8 mouse cellular contexts compared by ENCODE assay signal in genomic region chr8:83900957-83901270, GRCm38 (mm10). TPM values are rescaled to one million over a fixed set of nuclear protein-coding genes. Genes with fewer than 3 reads are reported as not detected.
DNase-seq lines count a peak whose midpoint lies in the region; ATAC-seq and TF ChIP-seq lines count a peak whose summit lies in the region.

No protein-coding gene starts in this region.

- peak overlapping the region; percentile 84 for H3K4me2 ChIP-seq in forebrain, embryonic 12.5 days
- peak overlapping the region; percentile 86 for H3K4me2 ChIP-seq in midbrain, postnatal 0 days (ENCODE audit: low read depth, low read length, poor library complexity, severe bottlenecking)

- no peaks in the 10 kb centered on the region for H3K27me3 ChIP-seq in kidney, adult 2 months (replicated peaks; ENCODE audit: control insufficient read depth, insufficient read depth, low read length)
- peaks cover 10% of the 10 kb centered on the region; the same call in 1 of the 2 replicates for H3K27me3 ChIP-seq in forebrain, embryonic 12.5 days
- H3K27me3 ChIP-seq in midbrain, postnatal 0 days (ENCODE audit: insufficient read depth, low read length), result no peaks in the 10 kb centered on the region

- intact Hi-C loops in left cerebral cortex, adult 2 months (cut with DNase I), result loop anchor here (1.0 kb wide), 1 partner anchor 20 kb away; no protein-coding TSS in a partner anchor

- H3K27ac ChIP-seq in kidney, adult 2 months (ENCODE audit: insufficient read depth, low read depth, low read length), result no peak overlapping the region
- peak overlapping the region; percentile 99 for H3K27ac ChIP-seq in forebrain, embryonic 12.5 days
- H3K27ac ChIP-seq in left cerebral cortex, adult 2 months, result peak overlapping the region; percentile 97
- H3K27ac ChIP-seq in midbrain, postnatal 0 days (ENCODE audit: low read depth, low read length), result peak overlapping the region; percentile 98

- TF ChIP-seq POLR2A in kidney, adult 2 months (IDR thresholded peaks at IDR 0.05; ENCODE audit: low read depth, low read length), result no peak

- H3K4me3 ChIP-seq in kidney, adult 2 months (ENCODE audit: insufficient read depth, low read depth, low read length), result peak overlapping the region; percentile 89
- peak overlapping the region; percentile 96 for H3K4me3 ChIP-seq in forebrain, embryonic 12.5 days (replicated peaks)
- H3K4me3 ChIP-seq in left cerebral cortex, adult 2 months, result peak overlapping the region; percentile 94
- peak overlapping the region; percentile 97 for H3K4me3 ChIP-seq in midbrain, postnatal 0 days (ENCODE audit: low read depth, low read length)

- no peak for DNase-seq in kidney, adult 2 months
- no peak for DNase-seq in kidney, adult 9 months
- peak; percentile 48 for DNase-seq in ZHBTc4 (ENCODE audit: low read depth, low spot score)
- DNase-seq in left cerebral cortex, adult 2 months (ENCODE audit: extremely low spot score in 1 of 2, low spot score in 2 of 2), result peak; percentile 78 to 82
- DNase-seq in midbrain, postnatal 0 days (ENCODE audit: low spot score), result peak; percentile 76
- peak; percentile 71 for DNase-seq in thymus, postnatal 4 days
- no peak for DNase-seq in adipocyte (ENCODE audit: low spot score)

- WGBS in kidney, adult 2 months, result under 1% methylated on average over 39 of the region's 40 CpGs
- under 1% methylated on average over 36 of the region's 40 CpGs for WGBS in forebrain, embryonic 12.5 days
- under 1% methylated on average over 28 of the region's 40 CpGs for whole genome bisulfite sequencing in midbrain, postnatal 0 days

- peak overlapping the region; percentile 91 for H3K9ac ChIP-seq in forebrain, embryonic 12.5 days
- peak overlapping the region; percentile 98 for H3K9ac ChIP-seq in midbrain, postnatal 0 days (replicated peaks; ENCODE audit: low read length, poor library complexity, severe bottlenecking)

- H3K4me1 ChIP-seq in kidney, adult 2 months (ENCODE audit: control insufficient read depth, insufficient read depth, low read length), result no peaks in the 10 kb centered on the region
- H3K4me1 ChIP-seq in forebrain, embryonic 12.5 days, result peaks cover 60% of the 10 kb centered on the region
- peaks cover 20% of the 10 kb centered on the region; the same call in 1 of the 2 replicates for H3K4me1 ChIP-seq in midbrain, postnatal 0 days (ENCODE audit: insufficient read depth, low read length)

- TF ChIP-seq CTCF in kidney, adult 2 months (conservative IDR thresholded peaks at IDR 0.05; ENCODE audit: insufficient read depth, insufficient read length, low read depth, low read length), result no peak
- TF ChIP-seq CTCF in left cerebral cortex, adult 2 months (IDR thresholded peaks at IDR 0.05), result no peak
- no peak for TF ChIP-seq CTCF in midbrain, postnatal 0 days (IDR thresholded peaks at IDR 0.05)

- no peak for ATAC-seq in forebrain, embryonic 12.5 days (ENCODE audit: low FRiP score)
- no peak for ATAC-seq in midbrain, postnatal 0 days (ENCODE audit: low FRiP score)

- H3K36me3 ChIP-seq in kidney, adult 2 months (ENCODE audit: control insufficient read depth, insufficient read depth, low read length), result no peaks in the 10 kb centered on the region
- H3K36me3 ChIP-seq in forebrain, embryonic 12.5 days (replicated peaks), result peaks cover 6% of the 10 kb centered on the region; the same call in 1 of the 2 replicates
- H3K36me3 ChIP-seq in midbrain, postnatal 0 days (ENCODE audit: insufficient read depth, low read length), result 0 out of 2 replicates have a peak, but pooled peaks cover 3% of the 10 kb centered on the region

- H3K9me3 ChIP-seq in forebrain, embryonic 12.5 days, result no peaks in the 10 kb centered on the region
- no peaks in the 10 kb centered on the region for H3K9me3 ChIP-seq in midbrain, postnatal 0 days (ENCODE audit: low read length)

RNA-seq across cellular contexts. Expression of gene Adgrl1, which starts 1.0 kb away (rescaled TPM):
- polyA plus RNA-seq in kidney, adult 2 months (2012; rRNA removed), result 28.7 and 44.4 TPM in 2 replicates
- 30.4 and 31.3 TPM in 2 replicates for polyA plus RNA-seq in forebrain, embryonic 12.5 days (2016; fragmentation: Nextera tagmentation; extraction: Ambion mirVana)
- total RNA-seq in left cerebral cortex, adult 2 months (2021), result 100 to 1,000 TPM; 397 to 418 TPM
- total RNA-seq in midbrain, postnatal 0 days (2014; rRNA removed), result 394 and 593 TPM in 2 replicates
- polyA plus RNA-seq in midbrain, postnatal 0 days (2015; fragmentation: Nextera tagmentation; extraction: Ambion mirVana), result 55.5 and 55.9 TPM in 2 replicates

RNA-seq across cellular contexts. Expression of gene Gm10644, which starts 54.1 kb away (rescaled TPM):
- polyA plus RNA-seq in kidney, adult 2 months (2012; rRNA removed), result 2.7 and 3.2 TPM in 2 replicates
- polyA plus RNA-seq in forebrain, embryonic 12.5 days (2016; fragmentation: Nextera tagmentation; extraction: Ambion mirVana), result 0.88 and 0.90 TPM in 2 replicates
- total RNA-seq in left cerebral cortex, adult 2 months (2021), result under 1 TPM; 0.44 to 0.63 TPM
- 0.47 and 0.60 TPM in 2 replicates for total RNA-seq in midbrain, postnatal 0 days (2014; rRNA removed)
- polyA plus RNA-seq in midbrain, postnatal 0 days (2015; fragmentation: Nextera tagmentation; extraction: Ambion mirVana), result 0.36 and 0.39 TPM in 2 replicates

RNA-seq across cellular contexts. Expression of gene Asf1b, which starts 54.4 kb away (rescaled TPM):
- polyA plus RNA-seq in kidney, adult 2 months (2012; rRNA removed), result 2.0 and 3.6 TPM in 2 replicates
- 59.0 and 61.0 TPM in 2 replicates for polyA plus RNA-seq in forebrain, embryonic 12.5 days (2016; fragmentation: Nextera tagmentation; extraction: Ambion mirVana)
- total RNA-seq in left cerebral cortex, adult 2 months (2021), result under 1 TPM; 0.35 to 0.66 TPM
- 3.9 and 20.4 TPM in 2 replicates for total RNA-seq in midbrain, postnatal 0 days (2014; rRNA removed)
- 3.8 and 4.3 TPM in 2 replicates for polyA plus RNA-seq in midbrain, postnatal 0 days (2015; fragmentation: Nextera tagmentation; extraction: Ambion mirVana)

Comparison
In these comparisons a context has a peak if more than half of its experiments do, and no peak if none do; other contexts are left out.
1. DNase-seq: peak in ZHBTc4 (single experiment), left cerebral cortex, adult 2 months (2 of 2), midbrain, postnatal 0 days (single experiment) and thymus, postnatal 4 days (single experiment); none in kidney, adult 2 months (single experiment), kidney, adult 9 months (single experiment) and adipocyte (single experiment).
2. RNA of gene Asf1b, which starts 54.4 kb away (polyA plus RNA-seq): 59.0 to 61.0 TPM in forebrain, embryonic 12.5 days; 3.8 to 4.3 TPM in midbrain, postnatal 0 days and 2.0 to 3.6 TPM in kidney, adult 2 months; every median in the first group is over 10 times any median in the second.
3. Peak in every context shown above with its lines, with median percentiles within 50 percentile points of each other: H3K4me3 ChIP-seq.